Mouse (Mus musculus): ENCODE results near the gene Setd1a. TPM values are rescaled to one million over a fixed set of nuclear protein-coding genes. Genes with fewer than 3 reads are reported as not detected.

The Setd1a gene
- polyA plus RNA-seq, 1 experiment from 2014 or later = 21.1 TPM

- H3K9me3 ChIP-seq = no peaks in the 10 kb centered on the region
- H3K36me3 ChIP-seq = peaks cover 24% of the 10 kb centered on the region
- peak overlapping the region; percentile 91 for H3K27ac ChIP-seq
- no peaks in the 10 kb centered on the region for H3K27me3 ChIP-seq (replicated peaks)
- H3K4me3 ChIP-seq (replicated peaks) = peak overlapping the region; percentile 78
- ATAC-seq (ENCODE audit: insufficient read depth, low FRiP score, low read depth) = peak; percentile 80
- H3K9ac ChIP-seq = peak overlapping the region; percentile 48
- under 1% methylated on average over 40 of the region's 40 CpGs for WGBS
- H3K4me2 ChIP-seq = peak overlapping the region; percentile 87
- 0 out of 2 replicates have a peak, but pooled peaks cover 5% of the 10 kb centered on the region for H3K4me1 ChIP-seq
Measured at GRCm38 (mm10) chr7:127842001-127842718, 65.7 kb downstream of the Setd1a start.

Other genes with a start within 250 kb of the Setd1a start
- gene Tmem265, start 215.3 kb upstream of the Setd1a start, polyA plus RNA-seq (2015; fragmentation: Nextera tagmentation; extraction: Ambion mirVana) = 5.6 and 6.0 TPM in 2 replicates
- 37.1 and 37.5 TPM in 2 replicates for gene Phkg2, start 203.3 kb upstream of the Setd1a start, polyA plus RNA-seq (2015; fragmentation: Nextera tagmentation; extraction: Ambion mirVana)
- 5.8 and 7.2 TPM in 2 replicates for gene Ccdc189, start 188.1 kb upstream of the Setd1a start, polyA plus RNA-seq (2015; fragmentation: Nextera tagmentation; extraction: Ambion mirVana)
- 37.8 and 42.0 TPM in 2 replicates for gene Rnf40, start 187.9 kb upstream of the Setd1a start, polyA plus RNA-seq (2015; fragmentation: Nextera tagmentation; extraction: Ambion mirVana)
- 9.4 and 10.3 TPM in 2 replicates for gene Zfp629, start 160.9 kb upstream of the Setd1a start, polyA plus RNA-seq (2015; fragmentation: Nextera tagmentation; extraction: Ambion mirVana)
- 59.3 and 63.4 TPM in 2 replicates for gene Bcl7c, start 67.7 kb upstream of the Setd1a start, polyA plus RNA-seq (2015; fragmentation: Nextera tagmentation; extraction: Ambion mirVana)
- 15.6 and 17.0 TPM in 2 replicates for gene Ctf1, start 63.9 kb upstream of the Setd1a start, polyA plus RNA-seq (2015; fragmentation: Nextera tagmentation; extraction: Ambion mirVana)
- 0.24 and 0.26 TPM in 2 replicates for gene Ctf2, start 44.5 kb upstream of the Setd1a start, polyA plus RNA-seq (2015; fragmentation: Nextera tagmentation; extraction: Ambion mirVana)
- gene Fbxl19, start 32.1 kb upstream of the Setd1a start, polyA plus RNA-seq (2015; fragmentation: Nextera tagmentation; extraction: Ambion mirVana) = 3.8 and 4.8 TPM in 2 replicates
- gene Orai3, start 6.9 kb upstream of the Setd1a start, polyA plus RNA-seq (2015; fragmentation: Nextera tagmentation; extraction: Ambion mirVana) = 29.2 and 29.6 TPM in 2 replicates
- gene Gm49388, start 8.9 kb downstream of the Setd1a start, polyA plus RNA-seq (2015; fragmentation: Nextera tagmentation; extraction: Ambion mirVana) = not detected in 2 replicates
- gene Hsd3b7, start 23.9 kb downstream of the Setd1a start, polyA plus RNA-seq (2015; fragmentation: Nextera tagmentation; extraction: Ambion mirVana) = 27.4 and 31.8 TPM in 2 replicates
- 45.3 and 48.1 TPM in 2 replicates for gene Stx4a, start 47.6 kb downstream of the Setd1a start, polyA plus RNA-seq (2015; fragmentation: Nextera tagmentation; extraction: Ambion mirVana)
- gene Stx1b, start 47.9 kb downstream of the Setd1a start, polyA plus RNA-seq (2015; fragmentation: Nextera tagmentation; extraction: Ambion mirVana) = 3.2 and 3.4 TPM in 2 replicates
- gene Zfp646, start 99.6 kb downstream of the Setd1a start, polyA plus RNA-seq (2015; fragmentation: Nextera tagmentation; extraction: Ambion mirVana) = 9.1 and 10.9 TPM in 2 replicates
- 14.6 and 16.7 TPM in 2 replicates for gene Zfp668, start 100.2 kb downstream of the Setd1a start, polyA plus RNA-seq (2015; fragmentation: Nextera tagmentation; extraction: Ambion mirVana)
- 1.7 and 1.8 TPM in 2 replicates for gene Prss53, start 114.3 kb downstream of the Setd1a start, polyA plus RNA-seq (2015; fragmentation: Nextera tagmentation; extraction: Ambion mirVana)
- gene Gm21974, start 118.8 kb downstream of the Setd1a start, polyA plus RNA-seq (2015; fragmentation: Nextera tagmentation; extraction: Ambion mirVana) = not detected in 2 replicates
- gene Vkorc1, start 118.9 kb downstream of the Setd1a start, polyA plus RNA-seq (2015; fragmentation: Nextera tagmentation; extraction: Ambion mirVana) = 186 and 190 TPM in 2 replicates
- 145 and 157 TPM in 2 replicates for gene Bckdk, start 127.4 kb downstream of the Setd1a start, polyA plus RNA-seq (2015; fragmentation: Nextera tagmentation; extraction: Ambion mirVana)
- 35.0 and 35.6 TPM in 2 replicates for gene Kat8, start 135.8 kb downstream of the Setd1a start, polyA plus RNA-seq (2015; fragmentation: Nextera tagmentation; extraction: Ambion mirVana)
- 61.2 and 70.2 TPM in 2 replicates for gene Prss8, start 153.4 kb downstream of the Setd1a start, polyA plus RNA-seq (2015; fragmentation: Nextera tagmentation; extraction: Ambion mirVana)
- gene Prss36, start 170.1 kb downstream of the Setd1a start, polyA plus RNA-seq (2015; fragmentation: Nextera tagmentation; extraction: Ambion mirVana) = 10.8 and 10.9 TPM in 2 replicates
- 367 and 393 TPM in 2 replicates for gene Fus, start 190.8 kb downstream of the Setd1a start, polyA plus RNA-seq (2015; fragmentation: Nextera tagmentation; extraction: Ambion mirVana)
- gene Pycard, start 217.2 kb downstream of the Setd1a start, polyA plus RNA-seq (2015; fragmentation: Nextera tagmentation; extraction: Ambion mirVana) = 177 and 185 TPM in 2 replicates
- gene Trim72, start 227.3 kb downstream of the Setd1a start, polyA plus RNA-seq (2015; fragmentation: Nextera tagmentation; extraction: Ambion mirVana) = 0.09 and 0.41 TPM in 2 replicates